Mouse (Mus musculus) induced T-regulatory cell, adult 2 months (primary cell): ENCODE data around the gene Snrpa.

Experiments
- DNase-seq: peaks from one replicate; pipeline ENCODE4 v3.0.0-alpha.2; 2012; ENCODE audit warnings: low read depth

Snrpa gene

DNA sequence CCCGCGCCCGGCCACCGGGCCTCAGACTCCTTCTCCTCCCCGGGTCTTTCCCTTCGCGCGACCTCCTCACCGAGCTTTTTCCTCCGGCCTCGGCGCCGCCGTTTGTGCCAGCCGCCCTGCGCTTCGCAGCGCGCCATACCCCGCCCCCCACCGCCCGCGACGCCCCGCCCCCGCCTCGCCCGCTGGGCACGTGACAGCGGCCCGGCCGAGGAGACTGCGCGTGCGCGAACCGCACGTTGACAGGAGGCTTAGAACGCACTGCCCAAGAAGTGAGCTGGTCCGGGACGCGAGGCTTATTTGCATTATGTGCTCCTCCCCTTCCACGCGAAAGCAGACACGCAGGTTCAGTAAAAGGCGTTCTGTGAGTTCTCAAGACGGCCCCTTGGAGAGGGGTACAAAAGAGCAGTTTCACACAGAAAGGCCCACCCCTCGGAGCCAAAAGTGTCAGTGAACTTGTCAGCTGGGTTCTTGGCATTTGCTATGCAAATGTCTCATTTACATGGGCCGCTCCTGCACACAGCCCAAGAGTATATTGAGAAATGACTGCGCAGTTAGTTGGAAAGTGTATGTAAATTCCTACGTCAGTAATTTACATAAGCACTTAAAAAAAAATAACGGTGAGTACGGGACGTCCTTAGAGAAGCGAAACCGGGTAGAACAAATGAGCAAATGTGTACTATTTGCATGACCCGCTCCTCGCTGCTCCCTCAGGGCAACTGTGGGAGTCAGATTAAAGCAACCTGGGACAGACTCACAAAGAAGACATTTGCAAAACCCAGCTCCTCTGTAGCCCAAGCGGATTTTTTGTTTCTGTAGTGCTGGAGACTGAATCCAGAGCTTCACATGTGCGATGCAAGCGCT is 29.2 kb downstream of the Snrpa start, which contains the start of gene Egln2:
Gene Egln2, minus strand, starts transcription at position 189 of the 861 bp plus-strand sequence.
- DNase-seq: peak; percentile 98

DNA sequence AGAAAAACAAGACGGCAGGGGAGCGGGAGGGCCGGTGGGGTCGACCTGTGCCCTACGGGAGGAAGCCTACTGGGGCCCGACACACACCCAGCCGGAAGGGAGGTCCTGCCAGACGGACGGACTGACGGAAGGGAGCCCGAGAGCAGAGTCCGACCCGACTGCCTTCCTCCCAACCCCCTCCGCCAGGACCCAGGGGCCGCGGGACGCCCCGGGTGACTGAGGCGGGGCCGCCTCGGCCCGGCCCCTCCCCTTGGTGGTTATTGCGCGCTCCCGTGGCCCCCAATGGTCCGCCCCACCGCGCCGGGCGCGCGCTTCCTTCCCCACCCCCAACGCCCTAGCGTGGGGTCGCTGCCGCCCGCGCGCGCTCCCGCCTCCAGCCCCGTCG is 29.9 kb downstream of the Snrpa start:
- peak; percentile 91 for DNase-seq

- peak; percentile 65 for DNase-seq
Observed at GRCm38 (mm10) chr7:27165696-27166095, 30.4 kb downstream of the Snrpa start.

DNA sequence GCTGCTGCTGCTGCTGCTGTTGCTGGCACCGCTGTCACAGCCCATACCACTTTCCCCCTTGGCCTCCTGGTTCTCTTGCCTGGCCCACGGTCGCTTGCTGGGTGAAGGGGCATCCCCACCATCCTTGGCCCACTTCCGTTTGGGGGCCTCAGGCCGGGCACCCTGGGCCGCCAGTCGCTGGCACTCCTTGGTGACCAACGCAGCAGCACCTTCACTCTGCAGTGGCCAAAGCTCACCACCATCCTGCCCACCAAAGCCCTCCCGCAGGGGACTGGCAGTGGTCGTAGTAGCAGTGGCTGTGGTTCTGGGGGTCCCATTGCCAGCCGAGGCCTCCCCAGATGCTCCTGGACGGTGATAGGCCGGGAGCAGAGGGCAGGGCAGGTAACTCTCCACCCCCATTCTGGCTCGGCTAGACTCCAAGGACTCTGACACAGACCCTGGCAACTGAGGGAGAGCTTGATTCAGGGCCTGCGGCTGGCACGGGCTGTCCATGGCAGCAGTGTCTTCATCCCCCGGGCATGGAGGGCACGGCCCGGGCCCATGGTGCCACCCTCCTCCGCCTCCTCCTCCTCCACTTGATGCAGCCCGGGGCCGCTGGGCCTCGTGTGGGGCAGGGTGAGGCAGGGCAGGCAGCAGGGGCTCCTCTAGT is 30.9 kb downstream of the Snrpa start:
- DNase-seq: no peak

GRCm38 (mm10) chr7:27164112-27164947 is 31.7 kb downstream of the Snrpa start:
- no peak for DNase-seq

- no peak for DNase-seq
Observed at GRCm38 (mm10) chr7:27163450-27163805, 32.6 kb downstream of the Snrpa start.

GRCm38 (mm10) chr7:27162780-27163449 is 33.2 kb downstream of the Snrpa start:
- DNase-seq: no peak

- DNase-seq: no peak
Observed at GRCm38 (mm10) chr7:27161744-27162143, 34.3 kb downstream of the Snrpa start.

DNA sequence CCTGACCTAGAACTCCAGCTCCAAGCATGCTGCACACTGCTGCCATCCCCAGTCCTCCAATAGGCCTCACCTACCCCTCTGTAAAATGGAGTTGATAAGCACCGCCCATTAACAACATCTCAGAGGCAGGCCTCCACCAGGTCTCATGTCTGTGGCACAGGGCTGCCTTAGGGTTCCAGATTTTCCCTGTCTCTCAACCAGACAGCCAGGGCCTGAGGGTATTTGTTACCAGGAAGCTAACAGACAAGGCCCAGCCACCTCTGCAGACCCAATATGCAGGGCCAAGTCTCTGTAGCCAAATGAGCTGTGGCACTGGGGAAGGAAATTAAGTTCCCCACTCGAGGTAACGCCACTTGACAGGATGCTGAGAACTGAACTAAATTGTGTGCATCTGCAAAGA is 35.1 kb downstream of the Snrpa start:
- no peak for DNase-seq

- DNase-seq: peak; percentile 91
Observed at GRCm38 (mm10) chr7:27159882-27160281, 36.2 kb downstream of the Snrpa start.

DNA sequence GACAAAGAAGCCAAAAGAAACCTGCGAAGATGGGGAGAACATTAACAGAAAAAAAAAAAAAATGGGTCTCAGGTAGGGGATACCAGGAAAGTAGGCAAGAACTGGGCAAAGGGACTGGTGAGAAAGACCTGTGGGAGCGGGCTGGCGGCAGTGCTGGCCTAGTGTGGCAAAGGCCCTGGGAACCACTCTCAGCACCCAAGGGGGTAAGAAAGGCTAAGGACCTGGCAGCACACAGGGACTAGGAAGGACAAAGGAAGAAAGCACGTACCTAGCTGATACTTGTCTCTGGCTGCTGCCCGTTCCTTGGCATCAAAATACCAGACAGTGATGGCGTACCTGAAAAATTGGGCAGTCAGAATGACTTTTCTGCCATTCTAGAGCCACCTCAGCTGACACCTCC is 36.8 kb downstream of the Snrpa start:
- DNase-seq: no peak

DNA sequence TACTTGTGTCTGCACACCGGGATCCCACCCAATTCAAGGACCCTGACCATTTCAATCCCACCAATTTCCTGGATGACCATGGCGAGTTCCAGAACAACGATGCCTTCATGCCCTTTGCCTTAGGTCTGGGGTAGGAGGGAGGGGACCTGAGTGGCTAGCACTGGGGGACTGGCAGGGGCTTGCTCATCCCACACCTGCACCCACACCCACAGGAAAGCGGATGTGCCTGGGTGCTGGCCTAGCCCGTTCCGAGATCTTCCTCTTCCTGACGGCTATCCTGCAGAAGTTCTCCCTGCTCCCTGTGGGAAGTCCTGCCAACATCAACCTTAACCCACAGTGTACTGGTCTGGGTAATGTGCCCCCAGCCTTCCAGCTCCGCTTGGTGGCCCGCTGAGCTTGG is 37.9 kb downstream of the Snrpa start:
- no peak for DNase-seq

GRCm38 (mm10) chr7:27156005-27156404 is 40.1 kb downstream of the Snrpa start:
- DNase-seq: no peak

DNA sequence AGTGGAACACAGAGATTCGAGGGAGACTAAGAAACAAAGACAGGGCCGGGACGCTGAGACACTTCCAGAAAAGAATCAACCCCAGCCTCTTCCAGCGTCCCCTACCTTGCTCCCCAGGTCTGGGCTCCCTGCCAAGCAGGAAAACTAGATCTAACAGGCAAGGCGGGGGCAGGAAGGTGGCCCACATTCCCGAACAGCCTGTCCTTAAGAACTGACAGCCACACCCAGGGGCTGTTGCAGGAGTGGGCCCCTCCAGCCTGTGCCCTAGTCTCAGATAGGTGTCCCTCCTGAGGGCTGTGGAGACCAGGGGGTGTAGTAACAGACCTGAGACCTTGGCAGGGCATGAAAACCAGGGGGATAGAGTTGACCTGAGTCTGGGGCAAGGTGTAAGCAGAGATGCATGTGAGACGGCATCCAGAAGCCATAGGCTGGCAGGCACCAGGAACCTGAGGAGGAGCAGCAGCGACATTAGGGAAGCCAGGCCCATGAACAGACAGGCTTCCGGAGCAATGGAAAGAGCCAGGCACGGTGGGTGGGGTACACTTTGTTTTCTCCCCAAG is 42.8 kb downstream of the Snrpa start, which contains the start of gene Cyp2t4:
Gene Cyp2t4, plus strand, starts transcription at position 510 of the 560 bp plus-strand sequence.
- DNase-seq: no peak
